Mouse (Mus musculus): ENCODE measurements around the gene Zfp960. TPM values are rescaled to one million over a fixed set of nuclear protein-coding genes. Genes with fewer than 3 reads are reported as not detected.
"Not testable (repeated sequence)": the region's sequence is repeated elsewhere in the genome, so short reads cannot be mapped to it uniquely, and the experiment has no call there.

Zfp960 gene
- polyA plus RNA-seq (2012; rRNA removed): 2.0 and 2.2 TPM in 2 replicates

- DNase-seq: peak; percentile 72 to 84
- H3K4me1 ChIP-seq (ENCODE audit: control insufficient read depth, insufficient read depth, low read length); H3K27me3 ChIP-seq (ENCODE audit: control insufficient read depth, insufficient read depth, low read length); H3K27ac ChIP-seq (ENCODE audit: insufficient read depth, low read length): not testable (repeated sequence)
- peak within 1 kb of the TSS; percentile 72 for H3K4me3 ChIP-seq (replicated peaks; ENCODE audit: insufficient read depth, low read depth, low read length)
- WGBS: 4% methylated on average over 19 of the region's 21 CpGs
Observed at GRCm38 (mm10) chr17:17063628-17064494, at the start of gene Zfp960. Zfp960 (plus strand) TSS chr17:17064113.

GRCm38 (mm10) chr17:17018071-17018470, 45.8 kb upstream of the Zfp960 start:
- H3K27ac ChIP-seq (ENCODE audit: insufficient read depth, low read length); H3K4me1 ChIP-seq (ENCODE audit: control insufficient read depth, insufficient read depth, low read length); DNase-seq; H3K27me3 ChIP-seq (ENCODE audit: control insufficient read depth, insufficient read depth, low read length); H3K4me3 ChIP-seq (replicated peaks; ENCODE audit: insufficient read depth, low read depth, low read length): not testable (repeated sequence)
- WGBS: 97% methylated on average over 2 of the region's 2 CpGs

- H3K4me1 ChIP-seq (ENCODE audit: control insufficient read depth, insufficient read depth, low read length); H3K27me3 ChIP-seq (ENCODE audit: control insufficient read depth, insufficient read depth, low read length); DNase-seq; H3K27ac ChIP-seq (ENCODE audit: insufficient read depth, low read length); H3K4me3 ChIP-seq (replicated peaks; ENCODE audit: insufficient read depth, low read depth, low read length): not testable (repeated sequence)
- 67% methylated on average over 1 of the region's 1 CpGs for WGBS
Observed at GRCm38 (mm10) chr17:17059566-17059965, 4.3 kb upstream of the Zfp960 start.

- WGBS: no CpG with 5 or more reads among the region's 8 CpGs
- not testable (repeated sequence) for H3K4me1 ChIP-seq (ENCODE audit: control insufficient read depth, insufficient read depth, low read length)
Observed at GRCm38 (mm10) chr17:17120830-17121502, 57.1 kb downstream of the Zfp960 start, which contains the start of gene Zfp97. Zfp97 (plus strand) TSS chr17:17121415.

More at GRCm38 (mm10) chr17:17120830-17121502, 57.1 kb downstream of the Zfp960 start, which contains the start of gene Zfp97:
- H3K4me3 ChIP-seq (replicated peaks; ENCODE audit: insufficient read depth, low read depth, low read length); DNase-seq; H3K27me3 ChIP-seq (ENCODE audit: control insufficient read depth, insufficient read depth, low read length); H3K27ac ChIP-seq (ENCODE audit: insufficient read depth, low read length): not testable (repeated sequence)

Other genes with a start within 250 kb of the Zfp960 start
- gene Zfp97, start 57.3 kb downstream of the Zfp960 start, polyA plus RNA-seq (2012; rRNA removed): 1.5 and 1.7 TPM in 2 replicates